Mouse (Mus musculus): Measurements from ENCODE around the gene Bhmt2.

DNA sequence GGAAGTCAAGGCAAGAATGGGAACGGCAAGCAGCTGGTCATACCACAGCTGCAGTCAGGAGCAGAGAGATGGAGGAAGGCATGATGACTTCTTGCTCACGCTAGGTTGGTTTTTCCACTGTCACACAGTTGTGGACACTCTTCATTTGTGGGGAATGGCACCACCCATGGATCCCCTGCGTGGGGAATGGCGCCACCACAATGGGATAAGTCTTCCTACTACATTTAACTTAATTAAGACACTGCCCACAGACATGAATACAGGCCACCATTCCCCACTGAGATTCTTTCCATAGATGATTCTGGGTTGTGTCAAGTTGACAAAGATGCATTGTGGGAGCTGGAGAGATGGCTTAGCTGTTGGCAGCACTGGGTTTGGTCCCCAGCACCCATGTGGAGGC, 38.3 kb upstream of the Bhmt2 start:
- TF ChIP-seq CTCF (IDR thresholded peaks at IDR 0.05; ENCODE audit: extremely low read depth, insufficient read length, insufficient replicate concordance, low read depth, low read length): no peak
- TF ChIP-seq POLR2A (IDR thresholded peaks at IDR 0.05; ENCODE audit: low read depth, low read length): no peak
